Mouse (Mus musculus) ES-Bruce4 (cell line): ENCODE results near the gene Olfr685. TPM values are rescaled to one million over a fixed set of nuclear protein-coding genes. Genes with fewer than 3 reads are reported as not detected.

Experiments used
- H3K27ac ChIP-seq: 2 replicates; pipeline ENCODE4 v1.5.1; 2012; ENCODE audit warnings: low read length, inconsistent platforms; ENCODE audit not compliant: insufficient read depth
- H3K27me3 ChIP-seq: 2 replicates; pipeline ENCODE4 v1.6.1; 2012; ENCODE audit warnings: mild to moderate bottlenecking, low read length, inconsistent platforms; ENCODE audit not compliant: control insufficient read depth, poor library complexity, insufficient read depth, severe bottlenecking
- H3K36me3 ChIP-seq: 2 replicates; pipeline ENCODE4 v1.6.1; 2012; ENCODE audit warnings: inconsistent platforms, mild to moderate bottlenecking, low read length, moderate library complexity; ENCODE audit not compliant: control insufficient read depth, poor library complexity, insufficient read depth, severe bottlenecking
- H3K4me1 ChIP-seq: one replicate; pipeline ENCODE4 v1.8.1; 2011; ENCODE audit warnings: low read length; ENCODE audit not compliant: control insufficient read depth, insufficient read depth
- H3K4me3 ChIP-seq: 2 replicates; pipeline ENCODE4 v1.5.1; 2011; ENCODE audit warnings: low read depth, mild to moderate bottlenecking, low read length
- H3K9ac ChIP-seq: 2 replicates; pipeline ENCODE4 v1.6.1; 2012; ENCODE audit warnings: low read depth, mild to moderate bottlenecking, inconsistent platforms; ENCODE audit not compliant: poor library complexity, severe bottlenecking
- H3K9me3 ChIP-seq: replicated peaks from 2 replicates; pipeline ENCODE4 v1.6.1; 2012; ENCODE audit warnings: mild to moderate bottlenecking, low read length, inconsistent platforms; ENCODE audit not compliant: control insufficient read depth, poor library complexity, insufficient read depth, severe bottlenecking
- CTCF ChIP-seq: IDR thresholded peaks from one replicate; pipeline ENCODE4 v1.8.1; 2011; ENCODE audit warnings: low read depth, low read length
- EP300 ChIP-seq: IDR thresholded peaks from 2 replicates; pipeline ENCODE4 v1.6.1; 2011; ENCODE audit warnings: low read depth, low read length; ENCODE audit not compliant: insufficient read depth
- POLR2A ChIP-seq: IDR thresholded peaks from one replicate; pipeline ENCODE4 v1.8.1; 2011; ENCODE audit warnings: low read length; ENCODE audit not compliant: insufficient read depth
- polyA plus RNA-seq: library from polyadenylated mRNA; stranded (reverse); fragments of >200 nt; gene quantifications from 2 replicates; pipeline ENCODE4 v1.2.4, GENCODE M21; 2011; ENCODE audit warnings: low read depth; ENCODE audit not compliant: missing spikeins, insufficient read depth, insufficient read length

Olfr685 gene
- polyA plus RNA-seq, 1 experiment = not detected

- no peaks in the 10 kb centered on the region for H3K27me3 ChIP-seq
- TF ChIP-seq POLR2A = no peak
- TF ChIP-seq EP300 = no peak
- TF ChIP-seq CTCF = no peak
- H3K9me3 ChIP-seq = no peaks in the 10 kb centered on the region
- no peak overlapping the region for H3K4me3 ChIP-seq
- no peak overlapping the region for H3K27ac ChIP-seq
- no peaks in the 10 kb centered on the region for H3K36me3 ChIP-seq
- H3K4me1 ChIP-seq = no peaks in the 10 kb centered on the region
- no peak overlapping the region for H3K9ac ChIP-seq
Measured at GRCm38 (mm10) chr7:105214761-105215160, 28.9 kb upstream of the Olfr685 start.

GRCm38 (mm10) chr7:105207385-105207784 lies 21.6 kb upstream of the Olfr685 start, which contains the start of gene Olfr686:
TSS of gene Olfr686 (minus strand) at chr7:105207485.
- Histone ChIP-seq H3K4me3 (no peak within 1 kb of the TSS), H3K36me3 (no peaks in the 10 kb centered on the region), H3K27me3 (no peaks in the 10 kb centered on the region), H3K4me1 (no peaks in the 10 kb centered on the region), H3K9ac (no peak within 1 kb of the TSS), H3K27ac (no peak within 1 kb of the TSS), H3K9me3 (no peaks in the 10 kb centered on the region)
- TF ChIP-seq POLR2A (no peak), CTCF (no peak), EP300 (no peak)

GRCm38 (mm10) chr7:105170773-105171172 lies 15.0 kb downstream of the Olfr685 start:
- H3K27me3 ChIP-seq = no peaks in the 10 kb centered on the region
- H3K4me3 ChIP-seq = no peak overlapping the region
- no peak overlapping the region for H3K27ac ChIP-seq
- no peak overlapping the region for H3K9ac ChIP-seq
- H3K9me3 ChIP-seq = no peaks in the 10 kb centered on the region
- no peaks in the 10 kb centered on the region for H3K4me1 ChIP-seq
- H3K36me3 ChIP-seq = no peaks in the 10 kb centered on the region
- no peak for TF ChIP-seq CTCF
- TF ChIP-seq POLR2A = no peak
- no peak for TF ChIP-seq EP300

GRCm38 (mm10) chr7:105163553-105163952 lies 22.3 kb downstream of the Olfr685 start, which contains the start of gene Olfr684:
TSS of gene Olfr684 (minus strand) at chr7:105163653.
- Histone ChIP-seq H3K9me3 (no peaks in the 10 kb centered on the region), H3K4me3 (no peak within 1 kb of the TSS), H3K9ac (no peak within 1 kb of the TSS), H3K4me1 (no peaks in the 10 kb centered on the region), H3K27me3 (no peaks in the 10 kb centered on the region), H3K27ac (no peak within 1 kb of the TSS), H3K36me3 (no peaks in the 10 kb centered on the region)
- TF ChIP-seq POLR2A (no peak), CTCF (no peak), EP300 (no peak)

- no peak for TF ChIP-seq EP300
- TF ChIP-seq CTCF = no peak
- TF ChIP-seq POLR2A = no peak
Measured at GRCm38 (mm10) chr7:105146912-105147311, 38.9 kb downstream of the Olfr685 start, which contains the start of gene Olfr683. TSS of gene Olfr683 (minus strand) at chr7:105147012.

GRCm38 (mm10) chr7:105141275-105141674 lies 44.5 kb downstream of the Olfr685 start:
- Histone ChIP-seq H3K4me1 (no peaks in the 10 kb centered on the region), H3K27ac (no peak overlapping the region), H3K9ac (no peak overlapping the region), H3K9me3 (no peaks in the 10 kb centered on the region), H3K36me3 (no peaks in the 10 kb centered on the region), H3K27me3 (no peaks in the 10 kb centered on the region), H3K4me3 (no peak overlapping the region)
- TF ChIP-seq POLR2A (no peak), CTCF (no peak)

More at GRCm38 (mm10) chr7:105146912-105147311, 38.9 kb downstream of the Olfr685 start, which contains the start of gene Olfr683:
- no peaks in the 10 kb centered on the region for H3K4me1 ChIP-seq
- H3K9ac ChIP-seq = no peak within 1 kb of the TSS
- H3K27ac ChIP-seq = no peak within 1 kb of the TSS
- no peaks in the 10 kb centered on the region for H3K9me3 ChIP-seq
- H3K27me3 ChIP-seq = no peaks in the 10 kb centered on the region
- no peak within 1 kb of the TSS for H3K4me3 ChIP-seq
- H3K36me3 ChIP-seq = no peaks in the 10 kb centered on the region

Other genes starting within 250 kb of the Olfr685 start
- gene Olfr670, start 223.4 kb downstream of the Olfr685 start, polyA plus RNA-seq = not detected in 2 replicates
- not detected in 2 replicates for gene Olfr671, start 206.9 kb downstream of the Olfr685 start, polyA plus RNA-seq
- not detected in 2 replicates for gene Olfr672, start 184.0 kb downstream of the Olfr685 start, polyA plus RNA-seq
- gene Olfr675, start 157.6 kb downstream of the Olfr685 start, polyA plus RNA-seq = not detected in 2 replicates
- gene Olfr676, start 153.3 kb downstream of the Olfr685 start, polyA plus RNA-seq = not detected in 2 replicates
- gene Olfr677, start 134.6 kb downstream of the Olfr685 start, polyA plus RNA-seq = not detected in 2 replicates
- not detected in 2 replicates for gene Olfr678, start 121.5 kb downstream of the Olfr685 start, polyA plus RNA-seq
- not detected in 2 replicates for gene Olfr679, start 104.8 kb downstream of the Olfr685 start, polyA plus RNA-seq
- not detected in 2 replicates for gene Olfr680-ps1, start 93.2 kb downstream of the Olfr685 start, polyA plus RNA-seq
- not detected in 2 replicates for gene Olfr681, start 69.2 kb downstream of the Olfr685 start, polyA plus RNA-seq
- not detected in 2 replicates for gene Olfr683, start 39.0 kb downstream of the Olfr685 start, polyA plus RNA-seq
- not detected in 2 replicates for gene Olfr684, start 22.4 kb downstream of the Olfr685 start, polyA plus RNA-seq
- not detected in 2 replicates for gene Olfr686, start 21.5 kb upstream of the Olfr685 start, polyA plus RNA-seq
- gene Olfr688, start 102.1 kb upstream of the Olfr685 start, polyA plus RNA-seq = not detected in 2 replicates
- gene Olfr689, start 125.2 kb upstream of the Olfr685 start, polyA plus RNA-seq = not detected in 2 replicates
- 0.62 TPM in 1 of 2 replicates, not detected in the other for gene Olfr690, start 148.1 kb upstream of the Olfr685 start, polyA plus RNA-seq
- gene Olfr691, start 156.3 kb upstream of the Olfr685 start, polyA plus RNA-seq = 0.85 TPM in 1 of 2 replicates, not detected in the other
- gene Olfr692, start 182.2 kb upstream of the Olfr685 start, polyA plus RNA-seq = not detected in 2 replicates
- gene Gm5901, start 189.0 kb upstream of the Olfr685 start, polyA plus RNA-seq = not detected in 2 replicates
- 46.2 and 49.7 TPM in 2 replicates for gene Fam160a2, start 214.0 kb upstream of the Olfr685 start, polyA plus RNA-seq
- gene Cnga4, start 218.6 kb upstream of the Olfr685 start, polyA plus RNA-seq = not detected in 2 replicates
- 0.40 TPM in 1 of 2 replicates, not detected in the other for gene Cckbr, start 239.7 kb upstream of the Olfr685 start, polyA plus RNA-seq